Mouse (Mus musculus) CH12.LX (cell line): ENCODE measurements at regions not wholly inside any gene's neighbourhood (a gene's known extent, or its start where the extent isn't known, plus 50 kb on each side); places are given as distances from the start of the nearest gene placed in this dataset.

ENCODE experiments used
- DNase-seq: peaks from one replicate; pipeline ENCODE4 v3.0.0-alpha.2; 2013; ENCODE audit errors: extremely low read depth
- H3K27ac ChIP-seq: 2 replicates; pipeline ENCODE4 v1.5.1; 2012; ENCODE audit warnings: low read depth, mild to moderate bottlenecking, control low read depth, moderate library complexity; ENCODE audit not compliant: insufficient read depth
- H3K27me3 ChIP-seq: replicated peaks from 2 replicates; pipeline ENCODE3; 2012; ENCODE audit warnings: inconsistent platforms
- H3K36me3 ChIP-seq, 2 experiments: replicated peaks in 1 of 2; 2 replicates each; pipeline versions ENCODE3 to v1.6.1; 2012; ENCODE audit warnings: inconsistent platforms in 1 of 2, low read length in 1 of 2, mild to moderate bottlenecking in 1 of 2, mixed read lengths in 1 of 2, moderate library complexity in 1 of 2; ENCODE audit not compliant: control insufficient read depth in 1 of 2, insufficient read depth in 1 of 2
- H3K4me1 ChIP-seq, 2 experiments: 2 replicates each; pipeline ENCODE4 v1.6.1; 2012; ENCODE audit warnings: inconsistent platforms in 1 of 2, moderate library complexity in 1 of 2; ENCODE audit not compliant: insufficient read depth in 2 of 2, control insufficient read depth in 1 of 2
- H3K4me2 ChIP-seq: 2 replicates; pipeline ENCODE4 v1.6.1; 2012; ENCODE audit warnings: low read depth, mild to moderate bottlenecking, control low read depth; ENCODE audit not compliant: poor library complexity, insufficient read depth, severe bottlenecking
- H3K4me3 ChIP-seq, 3 experiments: fragments of 150-350 bp in 1 of 3; sonication (generic) in 1 of 3; replicated peaks in 1 of 3; 2 replicates each; pipeline versions ENCODE3 to v1.5.1; 2011 to 2012; ENCODE audit warnings: low read depth in 2 of 3, low read length in 2 of 3, mild to moderate bottlenecking in 2 of 3, moderate library complexity in 2 of 3, control low read depth in 1 of 3, improper control_type of control experiment in 1 of 3, inconsistent platforms in 1 of 3, mixed read lengths in 1 of 3; ENCODE audit not compliant: poor library complexity in 1 of 3
- H3K79me2 ChIP-seq: replicated peaks from 2 replicates; pipeline ENCODE4 v1.6.1; 2012; ENCODE audit warnings: mild to moderate bottlenecking, moderate library complexity; ENCODE audit not compliant: control insufficient read depth, poor library complexity, insufficient read depth, severe bottlenecking; ENCODE audit errors: extremely low read depth
- H3K9ac ChIP-seq: 2 replicates; pipeline ENCODE4 v1.6.1; 2012; ENCODE audit warnings: low read depth, mild to moderate bottlenecking, control low read depth, moderate library complexity; ENCODE audit not compliant: insufficient read depth
- H3K9me3 ChIP-seq: replicated peaks from 2 replicates; pipeline ENCODE3; 2012; ENCODE audit warnings: low read length, inconsistent platforms, mixed read lengths
- CHD1 ChIP-seq: IDR thresholded peaks from 2 replicates; pipeline ENCODE4 v1.6.1; 2012; ENCODE audit warnings: low read depth, low read length, improper control_type of control experiment, inconsistent platforms
- EP300 ChIP-seq: IDR thresholded peaks from 2 replicates; pipeline ENCODE4 v1.6.1; 2011; ENCODE audit warnings: low read length, improper control_type of control experiment
- ETS1 ChIP-seq: conservative IDR thresholded peaks from 2 replicates; pipeline ENCODE4 v1.6.1; 2012; ENCODE audit warnings: low read depth, mild to moderate bottlenecking, inconsistent platforms, low read length, improper control_type of control experiment, moderate library complexity
- HCFC1 ChIP-seq: IDR thresholded peaks from 2 replicates; pipeline ENCODE4 v1.6.1; 2012; ENCODE audit warnings: low read depth, mild to moderate bottlenecking, inconsistent platforms, low read length, improper control_type of control experiment
- IRF4 ChIP-seq: IDR thresholded peaks from 2 replicates; pipeline ENCODE4 v1.6.1; 2014; ENCODE audit warnings: low read depth, mild to moderate bottlenecking, inconsistent platforms, low read length, improper control_type of control experiment
- JUN ChIP-seq: IDR thresholded peaks from 2 replicates; pipeline ENCODE4 v1.6.1; 2011; ENCODE audit warnings: low read depth, mild to moderate bottlenecking, low read length, improper control_type of control experiment, moderate library complexity; ENCODE audit not compliant: insufficient read depth
- KAT2A ChIP-seq: IDR thresholded peaks from 2 replicates; pipeline ENCODE4 v1.6.1; 2012; ENCODE audit warnings: low read length, improper control_type of control experiment, inconsistent platforms; ENCODE audit not compliant: insufficient replicate concordance
- MAFK ChIP-seq: IDR thresholded peaks from 2 replicates; pipeline ENCODE4 v1.6.1; 2011; ENCODE audit warnings: low read length, improper control_type of control experiment; ENCODE audit not compliant: insufficient replicate concordance
- MEF2A ChIP-seq: IDR thresholded peaks from 2 replicates; pipeline ENCODE4 v1.6.1; 2014; ENCODE audit warnings: low read depth, mild to moderate bottlenecking, inconsistent platforms, low read length, improper control_type of control experiment, borderline replicate concordance
- MXI1 ChIP-seq: IDR thresholded peaks from 2 replicates; pipeline ENCODE4 v1.6.1; 2011; ENCODE audit warnings: mild to moderate bottlenecking, low read depth, low read length, improper control_type of control experiment
- MYC ChIP-seq: IDR thresholded peaks from 2 replicates; pipeline ENCODE4 v1.6.1; 2011; ENCODE audit warnings: low read depth, mild to moderate bottlenecking, improper control_type of control experiment, low read length
- NELFE ChIP-seq: IDR thresholded peaks from 2 replicates; pipeline ENCODE4 v1.6.1; 2011; ENCODE audit warnings: low read depth, low read length, improper control_type of control experiment
- NRF1 ChIP-seq: IDR thresholded peaks from 2 replicates; pipeline ENCODE4 v1.6.1; 2014; ENCODE audit warnings: low read depth, mild to moderate bottlenecking, inconsistent platforms, low read length, improper control_type of control experiment, moderate library complexity
- PAX5 ChIP-seq: IDR thresholded peaks from 2 replicates; pipeline ENCODE4 v1.6.1; 2012; ENCODE audit warnings: low read length, inconsistent platforms, mixed read lengths
- SMC3 ChIP-seq: IDR thresholded peaks from 2 replicates; pipeline ENCODE4 v1.6.1; 2011; ENCODE audit warnings: low read depth, low read length, improper control_type of control experiment
- TBP ChIP-seq: conservative IDR thresholded peaks from 2 replicates; pipeline ENCODE4 v1.6.1; 2011; ENCODE audit warnings: low read depth, low read length, improper control_type of control experiment
- USF2 ChIP-seq: conservative IDR thresholded peaks from 2 replicates; pipeline ENCODE4 v1.6.1; 2011; ENCODE audit warnings: low read depth, low read length, improper control_type of control experiment
- ZC3H11A ChIP-seq: IDR thresholded peaks from 2 replicates; pipeline ENCODE4 v1.6.1; 2012; ENCODE audit warnings: low read depth, mild to moderate bottlenecking, inconsistent platforms, low read length, improper control_type of control experiment
- dilution Hi-C: fragments of 300-500 bp; cut with MboI; formaldehyde crosslinking; loops from 2 replicates; pipeline ENCODE4 v1.14.3; 2020; ENCODE audit warnings: low sequenced_read_pairs; ENCODE audit not compliant: extremely low pct_unique_long_range_greater_than_20kb, extremely low pct_ligation_motif_present
- in situ Hi-C: fragments of 300-500 bp; cut with MboI; formaldehyde crosslinking; loops from 3 replicates; pipeline ENCODE4 v1.14.3; 2019; ENCODE audit warnings: low sequenced_read_pairs, low pct_ligation_motif_present, low pct_unique_long_range_greater_than_20kb, mixed read lengths

DNA sequence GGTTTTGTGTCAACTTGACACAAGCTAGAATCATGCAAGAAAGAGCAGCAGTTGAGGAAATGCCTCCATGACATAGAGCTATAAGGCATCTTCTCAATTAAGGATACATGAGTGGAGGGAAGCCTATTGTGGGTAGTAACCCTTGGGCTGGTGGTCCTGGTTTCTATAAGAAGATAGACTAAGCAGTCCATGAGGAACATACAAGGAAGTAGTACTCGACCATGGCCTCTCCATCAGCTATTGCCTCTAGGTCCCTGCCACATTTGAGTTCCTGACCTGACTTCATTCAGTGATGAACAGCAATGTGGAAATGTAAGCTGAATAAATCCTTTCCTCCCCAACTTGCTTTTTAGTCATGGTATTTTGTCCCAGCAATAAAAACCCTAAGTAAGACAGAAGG lies 51.2 kb upstream of the Hsf2 start:
- Histone ChIP-seq H3K27me3 (peaks cover 5% of the 10 kb centered on the region), H3K4me3 (no peak overlapping the region), H3K4me1 (no peaks in the 10 kb centered on the region), H3K4me2 (no peak overlapping the region), H3K9me3 (no peaks in the 10 kb centered on the region), H3K36me3 (no peaks in the 10 kb centered on the region), H3K79me2 (no peaks in the 10 kb centered on the region), H3K9ac (no peak overlapping the region), H3K27ac (no peak overlapping the region)
- in situ Hi-C loops (loop anchor here (25.0 kb wide), 1 partner anchor 1177 kb away; no protein-coding TSS in a partner anchor), dilution Hi-C loops (no loop called here)
- no peak for DNase-seq
- TF ChIP-seq ZC3H11A: no peak
- TF ChIP-seq JUN: no peak
- TF ChIP-seq MAFK: no peak
- TF ChIP-seq KAT2A: no peak
- no peak for TF ChIP-seq USF2
- no peak for TF ChIP-seq MXI1
- TF ChIP-seq TBP: no peak
- TF ChIP-seq MEF2A: no peak
- TF ChIP-seq PAX5: no peak
- no peak for TF ChIP-seq IRF4
- TF ChIP-seq CHD1: no peak
- no peak for TF ChIP-seq HCFC1
- TF ChIP-seq SMC3: no peak
- no peak for TF ChIP-seq NRF1
- TF ChIP-seq MYC: no peak
- no peak for TF ChIP-seq EP300
- TF ChIP-seq ETS1: no peak
- TF ChIP-seq NELFE: no peak
